Mouse (Mus musculus): ENCODE data around the gene Ell. TPM values are rescaled to one million over a fixed set of nuclear protein-coding genes. Genes with fewer than 3 reads are reported as not detected.

Gene Ell
- polyA plus RNA-seq, 1 experiment, result 17.8 TPM

- Histone ChIP-seq H3K4me1 (ENCODE audit: control insufficient read depth, insufficient read depth, low read length) (peaks cover 12% of the 10 kb centered on the region), H3K27ac (ENCODE audit: control insufficient read depth, insufficient read depth, low read depth, low read length, poor library complexity) (peak overlapping the region; percentile 67), H3K4me3 (replicated peaks; ENCODE audit: control insufficient read depth, low read depth, low read length) (peak overlapping the region; percentile 71)
- TF ChIP-seq POLR2A (IDR thresholded peaks at IDR 0.05; ENCODE audit: borderline replicate concordance, control insufficient read depth, low read depth, low read length), result peak; percentile 43; the same call in 1 of the 2 replicates
- TF ChIP-seq CTCF (IDR thresholded peaks at IDR 0.05; ENCODE audit: control insufficient read depth, insufficient read depth, low read length), result no peak
- whole genome bisulfite sequencing, result 22% methylated on average over 11 of the region's 11 CpGs
Observed at GRCm38 (mm10) chr8:70616645-70617044, 77.4 kb downstream of the Ell start.

GRCm38 (mm10) chr8:70617985-70618384 is 78.7 kb downstream of the Ell start:
- H3K4me3 ChIP-seq (replicated peaks; ENCODE audit: control insufficient read depth, low read depth, low read length), result peak overlapping the region; percentile 71
- peaks cover 12% of the 10 kb centered on the region for H3K4me1 ChIP-seq (ENCODE audit: control insufficient read depth, insufficient read depth, low read length)
- H3K27ac ChIP-seq (ENCODE audit: control insufficient read depth, insufficient read depth, low read depth, low read length, poor library complexity), result peak overlapping the region; percentile 86
- TF ChIP-seq POLR2A (IDR thresholded peaks at IDR 0.05; ENCODE audit: borderline replicate concordance, control insufficient read depth, low read depth, low read length) (no peak), CTCF (IDR thresholded peaks at IDR 0.05; ENCODE audit: control insufficient read depth, insufficient read depth, low read length) (no peak)
- WGBS, result 21% methylated on average over 11 of the region's 11 CpGs

- TF ChIP-seq CTCF (IDR thresholded peaks at IDR 0.05; ENCODE audit: control insufficient read depth, insufficient read depth, low read length) (no peak), POLR2A (IDR thresholded peaks at IDR 0.05; ENCODE audit: borderline replicate concordance, control insufficient read depth, low read depth, low read length) (0 out of 2 replicates have a peak, but pooled peaks have one; percentile 45)
- H3K27ac ChIP-seq (ENCODE audit: control insufficient read depth, insufficient read depth, low read depth, low read length, poor library complexity), result peak overlapping the region; percentile 89
- peak overlapping the region; percentile 70 for H3K4me3 ChIP-seq (replicated peaks; ENCODE audit: control insufficient read depth, low read depth, low read length)
- H3K4me1 ChIP-seq (ENCODE audit: control insufficient read depth, insufficient read depth, low read length), result peaks cover 12% of the 10 kb centered on the region
- 3% methylated on average over 9 of the region's 9 CpGs for WGBS
Observed at GRCm38 (mm10) chr8:70618888-70619334, 79.7 kb downstream of the Ell start.

- Histone ChIP-seq H3K4me3 (replicated peaks; ENCODE audit: control insufficient read depth, low read depth, low read length) (no peak overlapping the region), H3K27ac (ENCODE audit: control insufficient read depth, insufficient read depth, low read depth, low read length, poor library complexity) (peak overlapping the region; percentile 66), H3K4me1 (ENCODE audit: control insufficient read depth, insufficient read depth, low read length) (peaks cover 10% of the 10 kb centered on the region)
- TF ChIP-seq POLR2A (IDR thresholded peaks at IDR 0.05; ENCODE audit: borderline replicate concordance, control insufficient read depth, low read depth, low read length), result no peak
- TF ChIP-seq CTCF (IDR thresholded peaks at IDR 0.05; ENCODE audit: control insufficient read depth, insufficient read depth, low read length), result no peak
- WGBS, result 62% methylated on average over 3 of the region's 3 CpGs
Observed at GRCm38 (mm10) chr8:70622220-70622619, 83.0 kb downstream of the Ell start.

GRCm38 (mm10) chr8:70625104-70625503 is 85.8 kb downstream of the Ell start:
- TF ChIP-seq CTCF (IDR thresholded peaks at IDR 0.05; ENCODE audit: control insufficient read depth, insufficient read depth, low read length) (peak; percentile 74), POLR2A (IDR thresholded peaks at IDR 0.05; ENCODE audit: borderline replicate concordance, control insufficient read depth, low read depth, low read length) (no peak)
- H3K27ac ChIP-seq (ENCODE audit: control insufficient read depth, insufficient read depth, low read depth, low read length, poor library complexity), result no peak overlapping the region
- H3K4me3 ChIP-seq (replicated peaks; ENCODE audit: control insufficient read depth, low read depth, low read length), result no peak overlapping the region
- 26% methylated on average over 5 of the region's 5 CpGs for WGBS
- H3K4me1 ChIP-seq (ENCODE audit: control insufficient read depth, insufficient read depth, low read length), result peaks cover under 1% of the 10 kb centered on the region; the same call in 1 of the 2 replicates

- peaks cover 1% of the 10 kb centered on the region; the same call in 1 of the 2 replicates for H3K4me1 ChIP-seq (ENCODE audit: control insufficient read depth, insufficient read depth, low read length)
- WGBS, result 67% methylated on average over 5 of the region's 5 CpGs
Observed at GRCm38 (mm10) chr8:70627041-70627440, 87.8 kb downstream of the Ell start.

GRCm38 (mm10) chr8:70628986-70629490 is 89.8 kb downstream of the Ell start:
- H3K27ac ChIP-seq (ENCODE audit: control insufficient read depth, insufficient read depth, low read depth, low read length, poor library complexity), result no peak overlapping the region
- H3K4me3 ChIP-seq (replicated peaks; ENCODE audit: control insufficient read depth, low read depth, low read length), result no peak overlapping the region
- WGBS, result 56% methylated on average over 7 of the region's 7 CpGs
- peaks cover 1% of the 10 kb centered on the region; the same call in 1 of the 2 replicates for H3K4me1 ChIP-seq (ENCODE audit: control insufficient read depth, insufficient read depth, low read length)
- TF ChIP-seq POLR2A (IDR thresholded peaks at IDR 0.05; ENCODE audit: borderline replicate concordance, control insufficient read depth, low read depth, low read length), result no peak
- no peak for TF ChIP-seq CTCF (IDR thresholded peaks at IDR 0.05; ENCODE audit: control insufficient read depth, insufficient read depth, low read length)

More at GRCm38 (mm10) chr8:70627041-70627440, 87.8 kb downstream of the Ell start:
- TF ChIP-seq CTCF (IDR thresholded peaks at IDR 0.05; ENCODE audit: control insufficient read depth, insufficient read depth, low read length) (no peak), POLR2A (IDR thresholded peaks at IDR 0.05; ENCODE audit: borderline replicate concordance, control insufficient read depth, low read depth, low read length) (no peak)
- no peak overlapping the region for H3K4me3 ChIP-seq (replicated peaks; ENCODE audit: control insufficient read depth, low read depth, low read length)
- H3K27ac ChIP-seq (ENCODE audit: control insufficient read depth, insufficient read depth, low read depth, low read length, poor library complexity), result no peak overlapping the region

GRCm38 (mm10) chr8:70629574-70630531 is 90.6 kb downstream of the Ell start:
- peak overlapping the region; percentile 48 for H3K27ac ChIP-seq (ENCODE audit: control insufficient read depth, insufficient read depth, low read depth, low read length, poor library complexity)
- 1% methylated on average over 60 of the region's 60 CpGs for WGBS
- TF ChIP-seq POLR2A (IDR thresholded peaks at IDR 0.05; ENCODE audit: borderline replicate concordance, control insufficient read depth, low read depth, low read length) (peak; percentile 59; the same call in 1 of the 2 replicates), CTCF (IDR thresholded peaks at IDR 0.05; ENCODE audit: control insufficient read depth, insufficient read depth, low read length) (peak; percentile 99)
- H3K4me1 ChIP-seq (ENCODE audit: control insufficient read depth, insufficient read depth, low read length), result peaks cover 4% of the 10 kb centered on the region
- peak overlapping the region; percentile 75 for H3K4me3 ChIP-seq (replicated peaks; ENCODE audit: control insufficient read depth, low read depth, low read length)

All from bone marrow, adult 2 months (tissue).